Mouse (Mus musculus) right cerebral cortex, postnatal 4 days (tissue): ENCODE results near the gene Cptp.

Source experiments
- DNase-seq: peaks from one replicate; pipeline ENCODE4 v3.0.0-alpha.2; 2022

Gene Cptp

GRCm38 (mm10) chr4:155840076-155841002 lies 28.9 kb downstream of the Cptp start:
- no peak for DNase-seq

DNA sequence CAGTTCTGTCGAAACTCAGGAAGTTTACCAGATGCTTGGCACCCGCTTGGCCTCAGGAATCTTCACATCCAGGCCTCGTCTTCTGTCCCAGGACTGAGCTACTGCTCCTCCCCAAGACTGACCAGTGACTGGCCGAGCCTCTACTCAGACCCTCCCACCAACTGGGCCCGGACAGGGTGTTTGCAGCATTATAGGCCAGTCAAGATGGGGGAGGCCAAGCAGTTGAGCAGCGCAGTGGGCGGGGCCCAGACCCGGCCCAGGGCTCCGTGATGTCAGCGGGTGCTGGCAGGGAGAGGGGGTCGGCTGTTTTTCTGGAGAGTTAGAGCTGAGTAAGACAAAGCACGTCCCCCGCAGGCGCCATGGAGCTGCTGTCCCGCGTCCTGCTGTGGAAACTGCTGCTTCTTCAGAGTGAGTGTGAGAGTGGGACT lies 29.7 kb downstream of the Cptp start, which contains the start of gene Mxra8:
TSS of gene Mxra8 (plus strand) at position 198 of the 428 bp plus-strand sequence.
- DNase-seq, result no peak

GRCm38 (mm10) chr4:155838187-155839153 lies 30.8 kb downstream of the Cptp start:
- no peak for DNase-seq

GRCm38 (mm10) chr4:155837404-155838010 lies 31.7 kb downstream of the Cptp start:
- no peak for DNase-seq

DNA sequence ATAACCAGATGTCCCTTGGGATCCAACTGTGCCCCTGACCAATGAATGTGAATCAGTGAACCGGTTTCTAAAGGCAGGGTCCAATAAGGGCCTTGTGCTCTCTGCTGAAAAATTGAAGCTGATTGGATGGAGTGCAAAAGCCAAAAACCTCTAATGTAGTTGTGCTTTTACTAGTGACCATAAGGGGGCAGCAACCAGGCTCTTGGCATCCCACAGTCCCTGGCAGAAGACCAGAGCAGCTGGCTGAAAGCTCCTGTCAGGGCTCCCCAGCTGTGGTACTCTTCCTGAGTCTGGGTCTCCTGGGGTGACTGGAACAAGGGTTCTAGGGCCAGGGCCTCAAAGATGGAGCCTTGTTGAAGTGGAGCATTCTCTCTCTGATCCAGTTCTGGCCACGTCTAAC lies 35.4 kb downstream of the Cptp start:
- peak; percentile 73 for DNase-seq

GRCm38 (mm10) chr4:155833234-155833633 lies 36.0 kb downstream of the Cptp start:
- DNase-seq, result no peak

DNA sequence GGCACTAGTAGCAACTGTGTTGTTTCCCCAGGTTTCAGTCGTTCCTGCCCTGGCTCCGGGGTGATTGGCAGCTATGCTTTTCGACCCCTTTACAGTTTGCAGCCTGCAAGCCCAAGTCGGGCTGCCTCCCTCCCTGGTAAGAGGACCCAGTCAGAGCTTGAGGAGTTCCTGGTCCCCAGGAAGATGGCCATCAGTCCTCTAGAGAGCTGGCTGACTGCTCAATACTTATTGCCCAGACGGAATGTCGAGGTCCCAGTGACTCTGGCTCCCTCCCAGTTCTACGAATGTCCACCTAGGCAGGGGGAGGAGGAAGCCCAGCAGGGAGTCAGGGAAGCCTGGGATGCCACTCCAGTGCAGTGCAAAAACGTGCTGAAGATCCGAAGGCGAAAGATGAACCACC lies 36.9 kb downstream of the Cptp start:
- DNase-seq, result no peak

GRCm38 (mm10) chr4:155831831-155832230 lies 37.4 kb downstream of the Cptp start:
- no peak for DNase-seq

DNA sequence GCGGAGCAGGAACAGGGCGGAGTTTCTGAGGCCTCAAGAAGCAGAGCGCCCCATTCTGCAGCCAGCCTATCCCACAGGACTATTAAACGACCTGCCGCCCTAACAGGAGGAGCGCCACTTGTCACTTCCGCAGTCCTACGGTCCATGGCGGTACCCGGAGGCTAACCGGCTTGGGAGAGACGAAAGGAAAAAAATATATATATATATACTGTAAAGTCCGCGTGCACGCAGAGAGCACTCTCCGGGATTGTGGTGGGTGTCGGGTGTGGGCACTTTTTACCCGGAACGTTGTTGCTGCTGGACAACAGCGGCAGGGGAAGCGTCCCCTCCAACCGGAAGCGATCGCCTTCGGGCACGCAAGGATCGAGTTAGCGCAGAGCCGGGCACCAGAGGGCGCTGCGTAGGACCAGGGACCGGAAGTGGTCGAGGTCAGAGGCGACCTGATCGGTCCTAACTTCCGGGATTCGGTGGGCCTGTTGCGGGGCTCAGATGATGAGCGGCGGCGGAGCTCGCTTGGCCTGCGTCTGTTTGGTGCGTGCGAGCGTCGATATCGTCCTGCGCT lies 38.0 kb downstream of the Cptp start, which contains the start of gene Aurkaip1:
TSS of gene Aurkaip1 (plus strand) at position 68 of the 562 bp plus-strand sequence.
- DNase-seq, result peak; percentile 97

DNA sequence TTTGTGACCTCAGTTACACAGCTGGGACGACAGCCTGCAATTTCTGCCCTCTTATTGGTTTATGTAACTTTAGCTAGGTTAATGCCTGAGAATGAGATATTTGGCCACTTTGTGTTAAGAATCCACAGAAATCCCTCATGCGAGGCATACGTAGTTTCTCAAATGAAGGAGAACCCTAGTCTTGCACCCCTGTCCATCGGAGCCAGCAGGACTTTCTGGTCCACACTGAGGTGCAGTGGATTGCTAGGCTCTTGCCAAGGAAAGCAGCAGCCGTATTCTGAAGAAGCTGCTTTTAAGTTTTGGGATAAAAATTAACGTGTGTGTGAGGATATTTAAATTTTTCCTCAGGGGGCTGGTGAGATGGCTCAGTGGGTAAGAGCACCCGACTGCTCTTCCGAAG lies 38.6 kb downstream of the Cptp start:
- DNase-seq, result no peak

DNA sequence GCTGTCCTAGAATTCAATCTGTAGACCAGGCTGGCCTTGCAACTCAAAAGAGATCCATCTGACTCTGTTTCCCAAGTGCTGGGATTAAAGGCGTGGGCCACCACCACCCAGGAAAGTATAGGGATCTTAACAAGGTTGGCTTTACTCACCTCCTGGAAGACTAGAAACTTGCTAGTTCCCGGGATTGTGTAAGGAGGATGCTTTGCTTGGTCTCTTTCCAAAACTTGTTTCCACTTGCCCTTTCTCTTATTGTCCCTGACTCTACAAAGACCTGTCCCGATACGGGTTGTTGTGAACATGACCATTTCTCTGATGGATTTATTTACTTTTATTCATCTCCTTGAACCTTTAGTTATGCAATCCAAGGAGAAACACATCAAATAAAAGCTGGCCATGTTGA lies 39.4 kb downstream of the Cptp start:
- DNase-seq, result no peak

- DNase-seq, result no peak
Measured at GRCm38 (mm10) chr4:155823443-155823842, 45.8 kb downstream of the Cptp start.

DNA sequence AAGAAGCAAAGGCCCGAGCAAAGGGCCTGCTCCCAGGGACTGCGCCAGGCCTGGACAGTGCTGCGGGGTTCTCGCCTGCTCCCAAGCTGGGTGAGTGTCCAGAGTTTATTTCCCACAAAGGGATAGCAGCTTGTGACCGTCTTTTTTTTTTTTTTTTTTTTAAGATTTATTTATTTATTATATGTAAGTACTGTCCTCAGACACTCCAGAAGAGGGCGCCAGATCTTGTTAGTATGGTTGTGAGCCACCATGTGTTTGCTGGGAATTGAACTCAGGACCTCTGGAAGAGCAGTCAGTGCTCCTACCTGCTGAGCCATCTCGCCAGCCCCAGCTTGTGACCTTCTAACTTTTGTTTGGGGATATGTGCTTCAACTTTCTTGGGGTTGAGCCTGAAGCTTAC lies 48.2 kb downstream of the Cptp start:
- no peak for DNase-seq

- DNase-seq, result no peak
Measured at GRCm38 (mm10) chr4:155817533-155817932, 51.7 kb downstream of the Cptp start.
